In genomic region chr2:173426191-173427065, GRCm38 (mm10) we compare ENCODE assay signal across 10 mouse cellular contexts.
DNase-seq lines count a peak whose midpoint lies in the region; ATAC-seq and TF ChIP-seq lines count a peak whose summit lies in the region.
"Had no signal": no experiment of that assay in that cellular context is flagged by ENCODE, and none has a peak within 500 bp of the region (broad histone marks: within the 10 kb centered on the region; RNA-seq: fewer than 3 reads in every experiment).

No protein-coding gene starts in this region.

- H3K4me1 ChIP-seq in liver, adult 2 months (ENCODE audit: control insufficient read depth, insufficient read depth, low read length): no peaks in the 10 kb centered on the region
- no peaks in the 10 kb centered on the region for H3K4me1 ChIP-seq in forebrain, embryonic 11.5 days (replicated peaks; ENCODE audit: control insufficient read depth, insufficient read depth, low read length)
- H3K4me1 ChIP-seq: embryonic facial prominence, embryonic 15.5 days had no signal

- no peak overlapping the region for H3K4me3 ChIP-seq in liver, adult 2 months (ENCODE audit: insufficient read depth, low read depth, low read length)
- H3K4me3 ChIP-seq in forebrain, embryonic 11.5 days (ENCODE audit: low read depth, low read length): no peak overlapping the region
- H3K4me3 ChIP-seq: embryonic facial prominence, embryonic 15.5 days; left cerebral cortex, adult 2 months had no signal

- no peaks in the 10 kb centered on the region for H3K9me3 ChIP-seq in forebrain, embryonic 11.5 days (ENCODE audit: control insufficient read depth, low read length)
- H3K9me3 ChIP-seq: embryonic facial prominence, embryonic 15.5 days had no signal

- H3K79me2 ChIP-seq in liver, adult 2 months (ENCODE audit: control insufficient read depth, insufficient read depth, low read length): no peaks in the 10 kb centered on the region

- no peaks in the 10 kb centered on the region for H3K36me3 ChIP-seq in liver, adult 2 months (ENCODE audit: control insufficient read depth, insufficient read depth, low read length)
- no peaks in the 10 kb centered on the region for H3K36me3 ChIP-seq in forebrain, embryonic 11.5 days (ENCODE audit: control insufficient read depth, insufficient read depth, low read length)
- H3K36me3 ChIP-seq: embryonic facial prominence, embryonic 15.5 days had no signal

- no peak for TF ChIP-seq CTCF in liver, adult 2 months (IDR thresholded peaks at IDR 0.05; ENCODE audit: low read depth, low read length)

- H3K27me3 ChIP-seq in liver, adult 2 months (ENCODE audit: control insufficient read depth, insufficient read depth, low read length): no peaks in the 10 kb centered on the region
- no peaks in the 10 kb centered on the region for H3K27me3 ChIP-seq in forebrain, embryonic 11.5 days (ENCODE audit: control insufficient read depth, insufficient read depth, low read length)
- H3K27me3 ChIP-seq: embryonic facial prominence, embryonic 15.5 days had no signal

- H3K9ac ChIP-seq in liver, adult 2 months (ENCODE audit: low read depth, low read length): no peak overlapping the region
- H3K9ac ChIP-seq in forebrain, embryonic 11.5 days (ENCODE audit: low read length): no peak overlapping the region
- H3K9ac ChIP-seq: embryonic facial prominence, embryonic 15.5 days had no signal

- WGBS in liver, adult 2 months: 75% methylated on average over 16 of the region's 16 CpGs
- 68% methylated on average over 16 of the region's 16 CpGs for WGBS in forebrain, embryonic 11.5 days

- DNase-seq in liver, adult 2 months (ENCODE audit: extremely low read depth, low read depth, low spot score): peak; percentile 5
- no peak for DNase-seq in liver
- DNase-seq in forebrain, embryonic 11.5 days (ENCODE audit: low spot score): no peak
- peak; percentile 31 to 43 for DNase-seq in layer of hippocampus, postnatal 10 days (ENCODE audit: low spot score in 2 of 2)
- peak; percentile 97 for DNase-seq in retina, postnatal 1 day
- DNase-seq in cerebellum, adult 18-20 months: no peak
- DNase-seq in left cerebral cortex, adult 18-20 months (ENCODE audit: low spot score in 2 of 2): no peak
- DNase-seq: heart, adult 11 months had no signal

- 0 out of 2 replicates have a peak, but pooled peaks have one; percentile 7 for ATAC-seq in forebrain, embryonic 11.5 days (replicated peaks; ENCODE audit: low FRiP score)

- no peak overlapping the region for H3K4me2 ChIP-seq in forebrain, embryonic 11.5 days (ENCODE audit: low read depth, low read length, severe bottlenecking)
- H3K4me2 ChIP-seq: embryonic facial prominence, embryonic 15.5 days had no signal

- no peak for TF ChIP-seq POLR2A in liver, adult 2 months (IDR thresholded peaks at IDR 0.05; ENCODE audit: extremely low read depth, insufficient read depth, low read length)

- peak overlapping the region; percentile 53; the same call in 1 of the 2 replicates for H3K27ac ChIP-seq in liver, adult 2 months (replicated peaks; ENCODE audit: insufficient read depth, low read depth, low read length)
- no peak overlapping the region for H3K27ac ChIP-seq in forebrain, embryonic 11.5 days (ENCODE audit: low read depth, low read length)
- H3K27ac ChIP-seq: embryonic facial prominence, embryonic 15.5 days; left cerebral cortex, adult 2 months had no signal

Comparison
In these comparisons a context has a peak if more than half of its experiments do, and no peak if none do; other contexts are left out.
1. DNase-seq: peak in liver, adult 2 months (single experiment), layer of hippocampus, postnatal 10 days (2 of 2) and retina, postnatal 1 day (single experiment); none in liver (single experiment), forebrain, embryonic 11.5 days (single experiment), cerebellum, adult 18-20 months (0 of 2) and left cerebral cortex, adult 18-20 months (0 of 2).